Mouse (Mus musculus): Measurements from ENCODE around the gene Asb13.

Gene Asb13

DNA sequence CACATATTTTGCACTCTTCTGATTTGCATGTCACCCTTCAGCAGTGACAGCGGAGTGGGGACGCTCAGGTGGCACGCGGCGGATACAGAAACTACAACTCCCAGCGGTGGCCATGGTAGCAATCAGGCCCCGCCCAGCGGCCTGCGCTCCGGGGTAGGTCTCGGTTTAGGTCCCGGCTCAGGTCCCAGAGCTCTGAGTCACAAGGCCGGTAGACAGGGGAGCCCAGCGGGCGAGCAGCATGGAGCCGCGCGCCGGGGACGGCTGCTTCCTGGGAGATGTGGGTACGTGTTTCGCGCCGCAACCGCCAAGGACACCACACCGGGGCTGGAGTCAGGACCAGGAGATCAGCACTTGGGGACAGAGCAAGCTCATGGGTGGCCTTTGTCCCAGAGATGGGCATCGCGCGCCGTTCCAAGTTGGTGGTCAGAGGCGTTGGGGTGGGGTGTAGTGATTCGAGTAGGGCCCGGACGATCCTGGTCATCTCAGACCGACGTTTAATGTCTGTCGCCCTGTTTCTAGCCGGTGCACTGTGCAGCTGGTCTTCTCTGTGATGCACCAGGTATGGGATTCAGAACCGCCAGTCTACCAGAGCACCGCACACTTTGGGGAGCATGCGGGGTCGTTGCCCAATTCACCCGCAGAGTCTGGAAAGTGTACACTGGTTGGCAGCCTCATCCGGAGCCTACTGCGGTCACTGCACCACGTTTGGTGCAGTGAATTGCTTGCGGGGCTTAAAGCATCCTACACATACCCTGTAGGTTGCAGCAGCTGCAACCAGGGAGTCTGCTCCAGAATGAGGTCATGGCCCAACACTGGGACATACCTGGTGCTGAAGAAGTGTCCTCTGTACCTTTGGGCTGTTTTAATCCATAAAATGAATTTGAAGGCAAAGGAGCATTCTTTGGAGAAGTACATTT is at the start of gene Asb13:
Asb13 (plus strand) TSS at position 138 of the 917 bp plus-strand sequence.
- peak; percentile 85 for DNase-seq

DNA sequence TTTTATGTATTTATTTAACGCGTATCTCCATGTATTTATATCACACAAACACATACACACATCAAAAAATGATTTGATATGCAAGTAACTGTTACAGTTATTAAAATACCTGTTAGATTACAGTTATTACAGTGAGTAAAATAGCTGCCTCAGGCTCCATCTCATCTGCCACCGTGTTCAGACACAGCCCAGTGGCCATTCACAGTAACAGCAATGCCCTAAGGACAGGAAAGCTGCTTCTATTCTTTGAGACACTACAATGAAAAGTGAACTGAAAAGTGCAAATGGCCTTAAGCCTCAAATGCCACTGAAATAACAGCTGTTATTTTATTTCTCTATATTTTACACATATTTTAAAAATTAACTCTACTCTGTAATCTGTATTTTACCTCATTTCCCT is 43.0 kb upstream of the Asb13 start:
- DNase-seq: peak; percentile 4

DNA sequence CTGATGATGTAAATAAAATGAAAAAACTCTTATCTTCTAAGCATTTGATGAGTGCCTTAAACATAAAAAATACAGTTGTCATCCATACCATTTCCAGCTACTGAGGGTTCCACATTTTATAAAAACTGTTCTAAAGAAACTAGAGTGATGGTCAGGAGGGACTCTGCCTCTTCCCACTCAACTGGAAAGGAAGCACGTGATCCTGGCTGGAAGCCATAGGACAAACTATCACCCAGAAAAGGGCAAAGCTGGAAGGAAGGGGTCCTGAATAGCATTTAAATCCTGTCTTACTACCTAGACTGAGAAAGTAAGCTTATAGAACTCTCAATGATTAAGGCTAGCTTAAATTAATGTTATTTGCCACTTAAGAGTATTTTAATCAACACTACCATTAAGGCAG is 39.5 kb upstream of the Asb13 start:
- DNase-seq: no peak

DNA sequence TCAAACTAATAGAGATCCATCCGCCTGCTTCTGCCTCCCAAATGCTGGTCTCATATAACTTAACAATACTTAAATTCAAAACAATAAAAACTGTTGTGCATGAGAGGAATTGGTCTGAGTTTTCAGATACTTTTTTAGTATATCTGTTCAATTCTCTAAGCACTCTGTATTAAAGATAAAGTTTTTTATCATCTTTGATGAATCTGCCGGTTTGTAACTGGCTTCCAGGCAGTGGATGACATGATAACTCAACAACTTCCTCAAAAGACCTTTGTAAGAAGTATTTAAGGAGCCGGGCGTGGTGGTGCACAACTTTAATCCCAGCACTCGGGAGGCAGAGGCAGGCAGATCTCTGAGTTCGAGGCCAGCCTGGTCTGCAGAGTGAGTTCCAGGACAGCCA is 37.6 kb upstream of the Asb13 start:
- DNase-seq: no peak

DNA sequence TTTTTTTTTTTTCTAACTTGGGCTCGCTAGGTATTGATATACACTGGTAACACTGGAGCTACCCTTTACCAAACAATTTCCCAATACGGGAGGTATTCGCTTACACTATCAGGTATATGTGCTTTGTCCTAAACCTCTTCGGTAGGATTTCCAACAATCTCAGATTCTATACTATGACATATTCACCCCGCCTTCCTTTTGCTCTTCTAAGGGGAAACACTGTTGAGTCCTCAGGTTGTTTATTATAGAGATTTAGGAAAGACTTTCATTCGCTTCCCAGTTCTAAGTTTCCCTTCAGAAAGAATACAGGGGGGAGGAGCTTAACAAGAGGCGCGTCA is 24.1 kb upstream of the Asb13 start:
- DNase-seq: no peak

DNA sequence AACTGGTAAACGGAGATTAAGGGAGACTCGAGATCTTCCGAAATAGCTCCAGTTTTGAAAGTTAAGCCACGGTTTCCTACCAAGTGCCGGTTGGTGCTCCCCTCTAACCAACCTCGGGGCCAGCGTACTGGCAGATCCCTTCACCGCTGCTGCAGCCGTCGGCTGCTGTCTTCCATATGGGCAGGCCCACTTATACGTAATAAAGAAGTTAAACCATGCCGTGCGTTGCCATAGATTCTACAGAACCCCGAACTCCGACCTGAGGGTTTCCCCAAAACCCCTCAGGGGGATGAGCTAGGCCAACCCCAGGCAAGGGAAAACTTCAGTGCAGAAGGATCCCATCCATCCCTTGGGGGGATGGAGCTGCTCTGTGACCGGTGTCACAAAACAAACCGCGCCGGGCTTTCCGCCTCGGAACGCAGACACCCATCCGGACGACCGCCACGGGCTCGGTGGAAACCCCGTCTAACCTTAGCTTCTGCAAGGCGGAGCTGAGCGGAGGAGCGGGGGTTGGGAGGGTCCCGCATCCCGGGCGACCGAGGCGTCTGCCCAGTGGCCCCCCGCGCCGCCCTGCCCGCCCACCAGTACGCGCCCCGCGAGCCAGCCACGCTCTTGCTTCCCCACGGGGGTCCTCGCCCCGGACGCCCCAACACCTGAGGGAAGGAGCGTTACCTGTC is 23.6 kb upstream of the Asb13 start:
- DNase-seq: peak; percentile 59

DNA sequence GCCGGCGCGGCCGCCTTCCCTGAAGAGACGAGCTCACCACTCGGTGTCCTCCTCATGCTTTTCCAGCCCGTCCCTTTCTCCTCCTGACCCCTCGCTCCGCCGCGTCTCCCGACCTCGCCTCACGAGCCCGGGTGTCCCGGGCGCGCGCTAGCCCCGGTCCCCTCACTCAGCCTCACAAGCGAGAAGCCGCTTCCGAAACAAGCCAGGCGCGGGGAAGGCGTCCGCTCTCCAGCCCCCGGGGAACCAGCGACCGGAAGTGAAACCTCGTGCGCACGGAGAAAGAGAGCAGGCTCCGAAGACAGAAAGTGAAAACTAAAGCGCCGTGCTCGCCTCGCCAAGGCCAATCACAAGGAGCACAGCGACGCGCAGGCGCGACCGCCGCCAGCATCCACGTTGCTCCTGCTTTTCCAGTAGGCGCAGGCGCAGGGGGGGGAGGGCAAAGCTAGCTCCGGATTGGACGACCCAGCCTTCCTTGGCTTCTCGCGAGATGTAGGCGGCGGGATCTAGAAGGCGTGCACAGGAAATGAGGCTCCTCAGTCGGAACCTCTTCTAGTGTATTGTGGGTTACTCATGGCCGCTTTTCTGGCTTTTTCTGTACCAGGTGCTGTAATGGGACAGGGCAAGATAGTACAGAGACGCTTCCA is 22.9 kb upstream of the Asb13 start, which contains the start of gene Fam208b:
Fam208b (minus strand) TSS at position 314 of the 644 bp plus-strand sequence.
- DNase-seq: peak; percentile 100

DNA sequence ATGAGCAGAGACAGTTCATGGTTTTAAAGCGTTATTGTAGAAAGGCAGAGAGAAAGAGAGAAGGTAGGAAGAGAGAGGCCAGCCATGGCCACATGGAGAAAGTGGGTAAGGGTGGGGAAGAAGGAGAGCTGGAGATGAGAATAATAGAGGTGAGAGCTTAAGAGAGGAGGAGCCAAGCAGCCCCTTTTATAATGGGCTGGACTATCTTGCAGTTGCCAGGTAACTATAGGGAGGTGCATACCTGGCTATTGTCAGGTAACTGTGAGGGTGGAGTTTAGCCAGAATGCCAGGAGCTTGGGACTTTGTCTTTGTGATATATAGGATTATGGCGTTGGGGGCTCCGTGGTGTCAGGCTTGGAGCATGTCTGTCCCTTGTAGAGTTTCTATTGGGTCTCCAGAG is 6.7 kb upstream of the Asb13 start:
- DNase-seq: no peak

DNA sequence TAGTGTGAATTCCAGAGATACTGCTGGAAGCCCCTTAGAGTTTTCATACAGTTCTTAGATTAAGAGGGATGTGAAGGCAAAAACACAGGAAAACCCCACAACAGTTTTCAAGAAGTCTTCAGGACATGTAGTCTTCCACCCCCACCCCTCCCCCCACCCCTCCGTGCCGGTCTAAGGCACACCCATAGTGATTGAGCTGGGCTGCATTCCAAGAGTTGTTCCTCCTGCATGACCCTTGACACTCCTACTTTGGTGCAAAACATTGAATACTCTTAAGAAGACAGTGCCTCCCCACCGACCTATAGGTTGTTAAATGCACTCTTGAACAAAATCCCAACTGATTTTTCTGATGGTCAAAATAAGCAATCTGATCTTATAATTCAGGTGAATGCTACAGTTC is 5.7 kb upstream of the Asb13 start:
- DNase-seq: no peak

DNA sequence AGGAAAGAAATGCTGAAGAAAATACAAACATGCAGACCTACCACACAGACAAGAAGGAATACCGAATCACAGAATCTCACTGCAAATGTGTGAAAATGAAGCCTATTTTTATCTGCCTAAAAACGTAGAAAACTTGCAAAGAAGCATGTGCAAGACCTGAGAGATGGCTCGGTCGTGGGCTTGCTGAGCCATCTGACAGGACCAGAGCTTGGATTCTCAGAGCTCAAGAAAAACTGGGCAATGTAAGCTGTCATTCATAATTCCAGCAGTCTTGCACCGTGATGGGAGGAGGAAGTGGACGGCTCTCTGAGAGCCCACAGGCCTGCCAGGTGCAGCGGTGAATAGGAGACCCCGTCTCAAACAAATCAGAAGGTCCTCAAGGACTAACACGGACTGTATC is 1.3 kb upstream of the Asb13 start:
- DNase-seq: no peak

DNA sequence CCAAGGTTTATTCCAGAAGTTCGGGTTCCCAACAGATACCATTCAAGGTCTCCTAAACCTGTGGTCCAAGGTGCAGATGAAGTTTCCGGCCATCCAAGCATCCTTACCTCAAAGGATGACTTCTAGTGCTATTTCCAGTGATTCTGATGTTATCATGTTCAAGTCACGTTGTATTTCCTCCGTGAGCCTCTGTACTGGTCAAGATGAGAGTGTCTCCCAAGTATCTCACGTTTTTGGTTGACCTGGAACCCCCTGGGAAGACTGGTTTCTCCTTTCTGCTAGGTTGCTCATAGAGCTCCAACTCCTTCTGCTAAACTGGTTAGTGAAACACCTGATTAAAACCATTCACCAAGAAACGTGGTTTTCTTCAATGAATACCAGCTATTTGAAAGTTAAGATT is 701 bp upstream of the Asb13 start:
- DNase-seq: no peak

DNA sequence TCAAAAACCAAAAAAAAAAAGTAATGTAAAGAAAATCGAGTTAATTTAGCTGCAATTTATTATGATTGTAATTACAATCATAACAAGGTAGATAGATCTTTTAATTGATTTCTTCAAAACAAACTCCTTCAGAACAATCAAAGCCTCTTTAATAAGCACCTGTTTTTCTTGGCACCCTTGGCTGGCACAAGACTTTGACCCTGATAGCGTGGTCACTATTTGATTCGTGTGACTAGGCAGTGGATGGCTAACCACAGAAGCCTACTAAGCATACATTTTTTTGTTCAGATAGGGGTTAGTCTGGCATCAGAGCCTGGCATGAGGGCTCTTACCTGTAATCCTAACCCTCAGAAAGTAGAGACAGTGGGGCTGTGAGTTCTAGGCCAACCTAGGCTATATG is 1.2 kb downstream of the Asb13 start:
- DNase-seq: no peak

DNA sequence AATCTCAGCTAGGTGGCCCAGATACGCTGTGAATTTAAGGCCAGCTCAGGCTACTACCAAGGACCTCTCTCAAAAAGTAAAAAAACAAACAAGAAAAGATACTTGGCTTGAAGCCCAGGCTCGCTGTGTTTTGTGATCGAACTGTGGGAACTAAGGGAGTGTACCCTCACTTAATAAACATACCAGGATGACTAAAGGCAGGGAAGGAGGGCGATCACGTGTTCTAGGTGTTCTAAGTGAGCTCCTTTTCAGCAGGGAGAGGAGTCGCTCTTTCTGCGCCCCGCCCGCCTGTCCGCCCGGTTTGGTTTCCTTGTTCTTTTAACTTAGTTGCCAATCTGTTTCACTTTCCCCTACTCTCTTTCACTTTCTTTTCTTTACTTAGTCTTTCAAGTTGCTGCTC is 3.0 kb downstream of the Asb13 start:
- no peak for DNase-seq

DNA sequence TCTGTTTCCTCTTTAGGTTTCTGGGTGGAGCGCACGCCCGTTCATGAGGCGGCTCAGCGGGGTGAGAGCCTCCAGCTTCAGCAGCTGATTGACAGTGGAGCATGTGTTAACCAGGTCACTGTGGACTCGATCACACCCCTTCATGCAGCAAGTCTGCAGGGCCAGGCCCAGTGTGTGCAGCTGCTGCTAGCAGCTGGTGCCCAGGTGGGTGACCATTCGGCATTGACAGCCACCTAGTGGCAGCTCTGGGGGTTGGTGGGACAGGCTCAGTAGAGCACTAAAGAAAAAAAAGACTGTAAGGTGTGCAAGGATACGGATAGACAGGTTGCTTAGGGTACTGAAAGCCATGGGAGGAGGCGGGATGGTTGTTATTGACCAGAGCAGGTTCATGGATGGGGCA is 8.2 kb downstream of the Asb13 start:
- peak; percentile 47 for DNase-seq

DNA sequence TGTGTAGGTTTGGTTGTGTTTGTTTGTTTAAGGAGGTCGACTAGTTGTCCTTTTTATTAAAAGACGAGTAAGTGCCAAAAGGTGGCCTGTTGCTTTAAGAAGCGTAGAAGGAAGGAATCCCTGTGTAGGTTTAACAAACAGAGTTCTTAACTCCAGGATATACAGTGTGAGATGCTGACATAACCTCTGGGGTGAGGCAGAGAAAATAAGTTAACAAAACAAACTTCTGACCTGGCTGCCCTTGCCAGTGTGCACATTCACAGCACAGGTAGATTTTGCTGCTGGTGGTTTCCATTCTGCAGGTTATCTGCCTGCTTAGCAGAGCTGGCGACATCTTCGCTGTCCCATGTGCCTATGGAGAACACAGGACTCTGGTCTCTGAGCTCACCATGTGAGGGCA is 8.7 kb downstream of the Asb13 start:
- no peak for DNase-seq

DNA sequence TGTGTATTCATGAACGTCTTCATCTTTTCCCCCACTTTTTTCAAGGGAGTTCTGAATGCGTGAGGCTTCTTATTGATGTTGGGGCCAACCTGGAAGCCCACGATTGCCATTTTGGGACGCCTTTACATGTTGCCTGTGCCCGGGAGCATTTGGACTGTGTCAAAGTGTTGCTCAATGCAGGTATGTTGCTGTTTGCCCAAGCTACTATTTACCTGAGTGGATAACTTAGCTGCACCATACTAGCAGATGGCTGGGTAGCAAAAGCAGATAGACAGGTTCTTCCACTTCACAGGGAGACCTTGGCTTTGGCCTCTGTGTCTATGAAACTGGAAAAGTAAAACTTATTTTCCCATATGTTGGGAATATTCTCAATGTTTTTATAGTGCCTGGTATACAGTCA is 11.0 kb downstream of the Asb13 start:
- no peak for DNase-seq

DNA sequence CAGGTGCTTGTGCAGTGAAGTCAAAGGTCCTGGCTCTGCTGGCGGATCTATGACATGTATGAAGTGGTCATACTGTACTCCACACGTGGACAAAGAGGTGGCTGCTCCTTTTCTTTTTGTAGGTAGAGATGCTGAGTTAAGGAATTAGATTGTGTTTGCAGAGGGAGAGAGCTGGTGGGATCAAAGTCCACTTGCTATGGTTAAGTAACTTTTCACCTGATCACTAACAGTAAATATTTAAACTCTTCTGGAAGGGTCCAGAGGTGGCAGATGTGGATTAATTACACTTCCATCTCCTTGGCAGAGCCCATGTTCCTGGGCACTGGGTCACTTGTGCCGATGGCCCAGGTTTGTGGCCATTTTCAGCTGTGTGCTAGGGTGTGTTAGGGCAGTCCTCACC is 12.1 kb downstream of the Asb13 start:
- DNase-seq: no peak

DNA sequence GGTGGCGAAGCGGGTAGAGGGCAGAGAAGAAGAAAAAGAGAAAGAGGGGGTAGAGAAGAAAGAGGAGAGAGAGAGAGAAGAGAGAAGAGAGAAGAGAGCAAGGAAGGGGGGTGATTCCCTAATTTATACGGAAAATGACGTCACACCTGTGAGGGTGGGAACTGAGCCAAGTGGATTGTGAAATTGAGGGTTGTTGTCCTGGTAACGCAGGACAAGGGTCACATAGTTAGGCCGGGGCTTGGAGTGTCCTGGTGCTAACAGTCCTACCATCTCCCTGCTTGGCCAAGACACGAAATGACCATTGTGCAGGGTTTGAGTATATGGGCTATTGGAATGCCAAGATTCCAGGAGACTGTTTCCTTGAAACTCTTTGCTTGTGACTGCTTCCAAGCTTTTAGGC is 12.7 kb downstream of the Asb13 start:
- DNase-seq: no peak

DNA sequence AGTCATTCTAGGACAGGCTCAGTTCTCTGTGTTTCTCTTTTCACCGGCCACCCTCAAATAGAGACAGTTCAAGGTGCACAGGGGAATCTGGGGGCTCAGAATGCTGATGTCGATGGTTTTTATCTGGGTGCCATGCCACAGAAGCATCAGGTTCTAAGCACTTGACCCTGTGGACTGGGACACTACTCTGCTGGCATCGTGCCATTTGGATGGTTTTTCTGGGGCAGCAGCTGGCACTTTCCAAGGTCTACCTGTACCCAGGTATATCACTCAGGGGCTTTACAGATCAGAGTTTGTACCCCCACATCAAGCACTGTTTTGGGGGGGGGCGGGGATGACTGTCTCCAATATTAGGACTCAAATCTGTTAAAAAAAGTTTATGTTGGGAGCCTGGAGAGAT is 16.7 kb downstream of the Asb13 start:
- DNase-seq: no peak

DNA sequence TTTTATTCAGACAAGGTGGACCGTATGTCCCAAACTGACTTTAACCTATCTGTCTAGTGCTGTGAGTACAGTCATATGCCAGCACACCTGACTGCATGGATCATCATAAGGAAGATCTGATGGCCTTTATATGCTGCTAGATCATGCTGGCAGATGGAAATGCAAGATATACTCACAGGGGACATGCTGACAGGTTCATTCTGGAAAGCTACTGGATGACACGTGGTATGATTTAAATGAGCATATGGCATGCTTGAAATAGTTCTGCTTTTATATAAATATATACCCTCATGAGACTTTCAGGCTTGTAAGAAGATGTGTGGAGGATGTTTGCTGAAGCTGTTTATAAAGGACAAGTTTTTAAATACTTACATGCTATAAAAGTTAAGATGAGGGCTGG is 20.6 kb downstream of the Asb13 start:
- no peak for DNase-seq

DNA sequence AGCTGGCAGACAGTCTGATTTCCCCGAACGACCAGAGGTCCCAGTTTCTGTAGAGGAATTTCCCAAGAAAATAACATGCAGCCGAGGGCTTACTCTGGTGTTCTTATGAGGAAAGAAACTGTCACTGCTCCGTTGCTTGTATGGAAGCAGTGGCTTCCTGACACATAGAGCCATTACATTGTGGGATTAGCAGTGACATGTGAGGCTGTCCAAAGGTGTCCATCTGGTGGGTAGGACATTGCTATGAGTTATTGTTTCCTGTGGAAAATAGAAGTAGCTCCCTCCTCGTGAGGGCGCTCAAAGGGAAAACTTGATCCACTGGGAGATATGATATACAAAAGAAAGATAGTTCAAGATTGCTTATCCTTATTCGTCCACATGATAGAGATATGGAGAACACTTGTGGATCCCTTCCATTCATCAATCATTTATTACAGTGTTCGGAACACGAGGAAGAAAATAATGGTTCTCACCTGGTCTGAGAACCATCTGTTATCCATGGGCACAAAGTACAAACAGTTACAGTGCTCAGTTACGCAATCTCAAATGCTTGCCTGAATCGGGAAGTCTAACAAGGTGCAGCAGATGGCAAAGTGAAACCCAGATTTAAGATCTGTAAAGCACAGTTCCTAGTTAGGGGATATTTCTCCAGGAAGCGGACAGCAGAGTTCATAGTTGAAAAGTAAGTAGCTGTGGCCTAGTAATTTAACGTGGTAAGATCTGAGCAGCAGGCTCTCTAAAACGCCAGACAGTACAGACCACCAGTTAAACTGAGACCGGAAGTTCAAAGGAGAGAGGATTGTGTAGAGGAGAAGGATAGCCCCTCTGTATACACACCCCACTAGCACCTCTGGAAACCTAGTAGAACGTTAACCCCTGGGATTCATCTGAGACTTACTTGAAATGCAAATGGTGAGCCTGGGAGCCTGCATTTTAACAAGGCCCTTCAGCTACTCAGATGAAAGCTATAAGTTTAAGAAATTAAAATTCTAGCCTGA is 25.6 kb downstream of the Asb13 start:
- DNase-seq: no peak

DNA sequence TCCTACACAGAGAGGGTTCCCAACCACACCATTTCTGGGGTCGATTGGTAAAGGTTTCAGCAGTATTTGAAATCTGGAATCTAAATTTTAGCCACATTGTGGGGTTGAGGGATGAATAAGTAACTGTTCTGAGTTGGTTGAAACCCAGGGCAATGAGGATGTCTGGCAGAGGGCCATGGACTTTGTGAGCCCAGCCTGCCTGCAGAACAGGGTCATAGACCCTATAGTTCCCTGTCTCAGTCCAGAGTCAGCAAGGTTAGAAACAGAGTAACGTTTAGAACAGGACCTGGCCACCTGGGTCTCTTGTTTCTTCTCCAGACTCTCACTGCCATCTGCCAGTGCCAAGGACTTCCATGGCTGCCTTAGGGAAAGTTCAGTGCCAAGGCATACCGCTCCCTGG is 30.4 kb downstream of the Asb13 start:
- no peak for DNase-seq

DNA sequence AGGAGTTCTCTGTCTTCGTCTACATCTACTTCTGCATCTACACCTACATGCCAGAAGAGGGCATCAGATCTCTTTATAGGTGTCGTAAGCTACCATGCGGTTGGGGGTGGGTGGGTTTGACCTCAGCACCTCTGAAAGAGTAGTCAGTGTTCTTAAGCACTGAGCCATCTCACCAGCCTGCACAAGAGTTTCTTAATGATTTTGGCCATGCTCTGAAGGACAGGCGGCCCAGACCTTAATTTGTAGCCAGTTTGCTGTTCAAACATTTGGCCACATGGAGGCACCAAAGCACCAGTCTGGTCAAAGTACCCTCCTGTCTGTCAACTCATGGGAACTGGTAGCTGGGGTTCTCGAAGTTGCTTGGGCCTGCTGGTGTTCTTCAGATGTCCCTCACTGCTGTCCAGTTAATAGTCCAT is 31.5 kb downstream of the Asb13 start:
- peak; percentile 84 for DNase-seq

All from retina, postnatal 1 day (tissue).